Mouse (Mus musculus) limb, embryonic 12.5 days (tissue): ENCODE results near the gene Rpl18. TPM values are rescaled to one million over a fixed set of nuclear protein-coding genes. Genes with fewer than 3 reads are reported as not detected.

Experiments used
- ATAC-seq: fragments of 200-750 bp; cut with Nextera tagmentation; 2 replicates; pipeline ENCODE4 v1.8.0; 2017; ENCODE audit warnings: low read depth, moderate TSS enrichment; ENCODE audit not compliant: insufficient number of reproducible peaks, insufficient read depth, low FRiP score, low TSS enrichment
- H3K27ac ChIP-seq: fragments of 300-500 bp; sonication (generic); 2 replicates; pipeline ENCODE4 v1.5.1; 2016; ENCODE audit warnings: mild to moderate bottlenecking, moderate library complexity
- H3K27me3 ChIP-seq: fragments of 300-500 bp; sonication (generic); 2 replicates; pipeline ENCODE4 v1.6.1; 2016; ENCODE audit warnings: mild to moderate bottlenecking, moderate library complexity
- H3K36me3 ChIP-seq: fragments of 300-500 bp; sonication (generic); 2 replicates; pipeline ENCODE4 v1.6.1; 2016; ENCODE audit warnings: mild to moderate bottlenecking, moderate library complexity
- H3K4me1 ChIP-seq: fragments of 300-500 bp; sonication (generic); replicated peaks from 2 replicates; pipeline ENCODE4 v1.6.1; 2016
- H3K4me2 ChIP-seq: fragments of 300-500 bp; sonication (generic); 2 replicates; pipeline ENCODE4 v1.6.1; 2016; ENCODE audit warnings: mild to moderate bottlenecking, moderate library complexity
- H3K4me3 ChIP-seq: fragments of 300-500 bp; sonication (generic); replicated peaks from 2 replicates; pipeline ENCODE4 v1.5.1; 2016; ENCODE audit warnings: mild to moderate bottlenecking
- H3K9ac ChIP-seq: fragments of 300-500 bp; sonication (generic); replicated peaks from 2 replicates; pipeline ENCODE4 v1.6.1; 2016; ENCODE audit warnings: mild to moderate bottlenecking, moderate library complexity
- H3K9me3 ChIP-seq: fragments of 300-500 bp; sonication (generic); 2 replicates; pipeline ENCODE4 v1.6.1; 2016; ENCODE audit warnings: mild to moderate bottlenecking, moderate library complexity
- WGBS: fragments of 180-500 bp; shearing (Covaris S2); methylation state at CpG from one replicate; pipeline ENCODE4 v1.1.7; 2016; 5-methylcytosine and 5-hydroxymethylcytosine counted together
- polyA plus RNA-seq: library from polyadenylated mRNA; unstranded; fragments of >200 nt; fragmentation: Nextera tagmentation; extraction: Ambion mirVana; gene quantifications from 2 replicates; pipeline ENCODE4 v1.2.1, GENCODE M21; 2016

Rpl18 gene
- 990 and 1,038 TPM in 2 replicates for polyA plus RNA-seq

DNA sequence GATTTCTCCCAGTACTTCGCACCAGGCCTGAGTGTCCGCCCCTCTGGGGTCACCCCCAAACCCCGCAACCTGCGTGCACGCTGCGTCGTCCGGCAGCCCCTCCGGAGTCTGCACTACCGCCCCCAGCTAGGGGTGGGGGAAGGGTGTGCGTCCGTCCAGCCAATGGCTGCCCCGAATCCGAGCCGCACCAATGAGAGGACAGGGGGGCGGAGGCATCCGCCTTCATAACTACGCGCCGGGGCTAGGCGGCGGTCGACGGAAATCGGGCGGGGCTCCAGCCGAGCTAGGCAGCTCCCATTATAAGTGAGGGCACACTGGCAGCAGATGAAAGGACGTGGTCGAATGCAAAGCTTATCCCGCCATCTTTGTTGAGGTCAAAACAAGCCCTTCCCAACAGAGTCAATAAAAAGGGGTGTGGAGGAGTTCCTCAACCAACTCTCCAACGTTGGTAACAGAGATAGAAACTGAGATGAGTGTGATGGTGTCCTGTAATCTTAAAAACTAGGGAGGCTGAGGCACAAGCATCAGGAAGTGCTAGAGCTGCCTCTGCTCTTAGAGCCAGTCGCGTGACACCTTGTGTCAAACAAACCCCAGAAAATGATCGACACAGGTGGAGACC, at the start of gene Rpl18:
Rpl18 (plus strand) TSS at position 368 of the 619 bp plus-strand sequence.
- Histone ChIP-seq H3K36me3 (peaks cover 48% of the 10 kb centered on the region), H3K4me1 (peaks cover 45% of the 10 kb centered on the region), H3K27ac (peak within 1 kb of the TSS; percentile 62)

GRCm38 (mm10) chr7:45666161-45666560, 49.1 kb upstream of the Rpl18 start, which contains the start of gene Fut2:
Fut2 (minus strand) TSS chr7:45666394.
- H3K4me3 ChIP-seq, result no peak within 1 kb of the TSS
- H3K9ac ChIP-seq, result no peak within 1 kb of the TSS
- peaks cover 13% of the 10 kb centered on the region; the same call in 1 of the 2 replicates for H3K4me1 ChIP-seq
- H3K4me2 ChIP-seq, result no peak within 1 kb of the TSS
- ATAC-seq, result no peak
- 0 out of 2 replicates have a peak, but pooled peaks cover 3% of the 10 kb centered on the region for H3K9me3 ChIP-seq
- no peaks in the 10 kb centered on the region for H3K27me3 ChIP-seq
- WGBS, result 79% methylated on average over 7 of the region's 7 CpGs
- no peaks in the 10 kb centered on the region for H3K36me3 ChIP-seq
- no peak within 1 kb of the TSS for H3K27ac ChIP-seq

More for the DNA sequence above, at the start of gene Rpl18:
- ATAC-seq, result peak; percentile 92
- H3K9ac ChIP-seq, result peak within 1 kb of the TSS; percentile 66
- peak within 1 kb of the TSS; percentile 95 for H3K4me3 ChIP-seq
- no peaks in the 10 kb centered on the region for H3K9me3 ChIP-seq
- peak within 1 kb of the TSS; percentile 94 for H3K4me2 ChIP-seq
- no peaks in the 10 kb centered on the region for H3K27me3 ChIP-seq
- 7% methylated on average over 34 of the region's 34 CpGs for WGBS

- 81% methylated on average over 14 of the region's 14 CpGs for WGBS
- Histone ChIP-seq H3K27ac (no peak overlapping the region), H3K4me3 (no peak overlapping the region), H3K4me2 (no peak overlapping the region), H3K9ac (no peak overlapping the region), H3K36me3 (no peaks in the 10 kb centered on the region), H3K27me3 (no peaks in the 10 kb centered on the region), H3K4me1 (peaks cover 13% of the 10 kb centered on the region; the same call in 1 of the 2 replicates), H3K9me3 (0 out of 2 replicates have a peak, but pooled peaks cover 3% of the 10 kb centered on the region)
- ATAC-seq, result no peak
Observed at GRCm38 (mm10) chr7:45667761-45668160, 47.5 kb upstream of the Rpl18 start.

DNA sequence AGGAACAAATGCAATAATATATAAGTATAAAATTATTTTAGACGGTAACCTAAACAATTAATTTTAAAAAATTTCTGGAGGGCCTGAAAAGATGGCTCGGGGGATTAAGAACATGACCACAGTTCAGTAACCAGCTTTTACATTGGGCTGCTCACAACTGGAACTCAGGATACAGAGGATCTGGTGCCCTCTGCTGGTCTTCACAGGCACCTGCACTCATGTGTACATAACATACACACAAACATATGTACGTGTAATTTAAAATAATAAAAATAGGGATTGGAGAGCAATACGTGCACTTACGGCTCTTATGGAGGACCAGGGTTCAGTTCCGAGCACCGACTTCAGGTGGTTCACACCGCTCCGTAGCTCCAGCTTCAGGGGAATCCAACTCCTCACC, 46.3 kb upstream of the Rpl18 start:
- no peak for ATAC-seq
- no peak overlapping the region for H3K27ac ChIP-seq
- H3K27me3 ChIP-seq, result no peaks in the 10 kb centered on the region
- H3K9me3 ChIP-seq, result 0 out of 2 replicates have a peak, but pooled peaks cover 3% of the 10 kb centered on the region
- H3K4me2 ChIP-seq, result no peak overlapping the region
- WGBS, result 92% methylated on average over 9 of the region's 9 CpGs
- peaks cover 13% of the 10 kb centered on the region; the same call in 1 of the 2 replicates for H3K4me1 ChIP-seq
- H3K9ac ChIP-seq, result no peak overlapping the region
- no peaks in the 10 kb centered on the region for H3K36me3 ChIP-seq
- H3K4me3 ChIP-seq, result no peak overlapping the region

DNA sequence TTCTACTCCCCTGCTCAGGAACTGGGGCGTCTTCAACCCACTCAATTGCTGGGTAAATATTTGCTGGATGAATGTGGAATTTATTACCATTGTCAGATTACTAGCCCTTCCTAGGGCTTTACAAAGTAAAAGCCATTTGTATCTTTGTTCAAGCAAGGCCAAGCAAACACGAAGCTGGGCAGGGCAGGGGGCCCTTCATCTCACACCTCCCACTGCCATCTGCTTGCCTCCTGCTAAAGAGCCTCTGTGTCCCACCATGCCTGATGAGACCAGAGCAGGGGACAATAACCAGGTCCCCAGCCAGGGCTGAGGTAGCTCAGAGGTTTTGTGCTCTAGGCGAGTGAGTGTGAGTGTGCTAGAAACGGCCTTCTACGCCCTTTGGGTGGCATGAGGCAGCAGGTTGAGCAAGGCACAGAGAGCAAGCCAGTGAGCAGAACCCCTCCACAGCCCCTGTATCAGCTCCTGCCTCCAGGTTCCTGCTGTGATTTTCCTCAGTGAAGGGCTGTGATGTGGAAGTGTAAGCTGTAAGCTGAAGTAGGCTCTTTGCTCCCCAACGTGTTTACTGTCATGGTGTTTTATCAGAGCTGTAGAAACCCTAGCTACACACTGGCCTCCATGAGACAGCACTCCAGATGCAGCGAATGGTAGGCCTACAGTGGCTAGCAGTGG, 37.5 kb upstream of the Rpl18 start:
- H3K27me3 ChIP-seq, result no peaks in the 10 kb centered on the region
- H3K9me3 ChIP-seq, result no peaks in the 10 kb centered on the region
- WGBS, result 66% methylated on average over 7 of the region's 7 CpGs
- no peak for ATAC-seq
- H3K27ac ChIP-seq, result no peak overlapping the region
- no peak overlapping the region for H3K9ac ChIP-seq
- H3K4me1 ChIP-seq, result no peaks in the 10 kb centered on the region; the same call in 1 of the 2 replicates
- H3K4me3 ChIP-seq, result no peak overlapping the region
- no peaks in the 10 kb centered on the region for H3K36me3 ChIP-seq
- H3K4me2 ChIP-seq, result no peak overlapping the region

DNA sequence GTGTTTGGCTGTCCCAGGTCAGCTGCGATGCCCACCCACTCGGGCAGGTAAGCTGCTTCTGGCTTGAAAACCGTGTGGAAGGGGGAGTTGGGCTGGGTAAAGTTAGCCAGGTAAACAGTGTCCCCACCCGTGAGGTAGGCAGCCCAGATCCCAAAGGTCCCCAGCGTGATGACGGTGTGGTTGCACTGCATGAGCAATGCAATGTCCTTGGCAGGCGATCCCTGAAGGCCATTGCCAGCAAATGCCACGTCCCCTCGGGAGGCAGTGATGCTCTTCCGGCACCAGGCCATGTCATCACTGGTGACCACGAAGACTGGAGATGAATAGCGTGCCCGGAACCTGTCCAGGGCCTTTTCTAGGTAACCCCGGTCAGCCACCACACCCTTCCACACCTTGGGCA, 36.7 kb upstream of the Rpl18 start:
- no peaks in the 10 kb centered on the region; the same call in 1 of the 2 replicates for H3K4me1 ChIP-seq
- no peak overlapping the region for H3K4me3 ChIP-seq
- H3K27me3 ChIP-seq, result no peaks in the 10 kb centered on the region
- no peak overlapping the region for H3K27ac ChIP-seq
- no peaks in the 10 kb centered on the region for H3K9me3 ChIP-seq
- WGBS, result 92% methylated on average over 14 of the region's 14 CpGs
- no peak for ATAC-seq
- H3K36me3 ChIP-seq, result no peaks in the 10 kb centered on the region
- H3K4me2 ChIP-seq, result no peak overlapping the region
- H3K9ac ChIP-seq, result no peak overlapping the region

DNA sequence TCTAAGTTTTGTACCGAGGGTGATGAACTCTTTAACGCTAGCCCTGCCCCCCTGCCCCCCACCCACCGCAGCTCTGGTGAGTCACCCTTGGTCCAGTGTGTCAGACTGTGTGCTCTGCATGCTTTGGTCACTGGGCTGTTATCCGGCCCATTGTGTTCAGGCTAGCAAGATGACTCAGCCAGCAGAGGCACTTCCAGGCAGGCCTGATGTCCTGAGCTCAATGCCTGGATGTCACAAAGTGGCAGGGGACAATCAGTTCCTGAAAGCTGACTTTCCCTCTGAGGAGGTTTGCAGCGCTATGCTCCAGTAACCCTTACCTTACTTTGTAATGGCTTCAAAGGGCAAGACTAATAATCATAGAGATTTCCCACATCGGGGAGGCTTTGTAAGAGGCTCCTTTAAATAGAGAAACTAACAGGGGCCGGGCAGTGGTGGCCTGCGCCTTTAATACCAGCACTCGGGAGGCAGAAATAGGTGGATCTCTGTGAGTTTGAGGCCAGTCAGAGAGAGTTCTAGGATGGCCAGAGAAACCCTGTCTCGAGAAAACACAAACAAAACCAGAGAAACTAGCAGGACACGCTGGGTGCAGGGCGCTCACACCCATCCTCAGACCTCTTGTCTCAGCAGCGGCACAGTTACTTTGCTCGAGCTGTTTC, 35.2 kb upstream of the Rpl18 start:
- Histone ChIP-seq H3K4me1 (peaks cover 6% of the 10 kb centered on the region; the same call in 1 of the 2 replicates), H3K36me3 (no peaks in the 10 kb centered on the region), H3K4me2 (no peak overlapping the region), H3K27me3 (no peaks in the 10 kb centered on the region), H3K9ac (no peak overlapping the region), H3K9me3 (no peaks in the 10 kb centered on the region), H3K4me3 (no peak overlapping the region), H3K27ac (no peak overlapping the region)
- ATAC-seq, result no peak
- WGBS, result 83% methylated on average over 14 of the region's 14 CpGs

DNA sequence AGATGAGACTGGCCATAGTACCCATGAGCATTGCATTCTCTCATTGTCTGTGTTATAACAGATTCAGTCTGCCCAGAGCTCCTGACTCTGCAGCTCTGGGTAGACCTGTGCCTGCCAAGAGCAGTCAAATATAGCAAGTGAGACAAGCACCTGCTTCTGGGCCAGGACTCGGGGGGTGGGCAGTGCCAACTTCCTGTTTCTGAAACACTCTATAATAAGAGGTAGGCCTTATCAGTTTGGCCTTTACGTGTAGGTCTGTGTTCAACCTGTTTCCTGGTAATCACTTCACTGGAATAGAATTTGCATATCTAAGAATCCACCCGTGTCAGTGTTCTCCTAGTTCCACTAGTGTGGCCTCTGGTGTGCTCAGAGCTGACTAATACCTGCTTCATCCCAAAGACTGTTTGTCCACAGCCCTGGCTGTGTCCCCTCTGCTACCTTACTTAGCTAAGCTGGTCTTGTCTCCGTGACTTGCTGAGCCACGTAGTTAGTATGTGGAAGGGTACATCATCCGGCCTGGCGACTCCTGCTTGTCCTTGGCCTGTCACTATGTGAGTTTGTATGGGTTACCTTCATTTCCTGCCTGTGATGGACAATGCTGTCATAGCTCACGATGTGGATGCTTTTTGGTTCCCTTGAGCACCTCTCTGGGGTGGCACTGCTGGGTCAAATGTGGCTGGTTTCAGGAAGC, 34.1 kb upstream of the Rpl18 start:
- no peak overlapping the region for H3K9ac ChIP-seq
- H3K27me3 ChIP-seq, result 0 out of 2 replicates have a peak, but pooled peaks cover 2% of the 10 kb centered on the region
- no peaks in the 10 kb centered on the region for H3K36me3 ChIP-seq
- H3K9me3 ChIP-seq, result no peaks in the 10 kb centered on the region
- no peak overlapping the region for H3K4me3 ChIP-seq
- no peak for ATAC-seq
- H3K4me1 ChIP-seq, result peaks cover 17% of the 10 kb centered on the region
- no peak overlapping the region for H3K4me2 ChIP-seq
- WGBS, result 85% methylated on average over 8 of the region's 8 CpGs
- no peak overlapping the region for H3K27ac ChIP-seq

GRCm38 (mm10) chr7:45682144-45683126, 32.8 kb upstream of the Rpl18 start:
- H3K27me3 ChIP-seq, result 0 out of 2 replicates have a peak, but pooled peaks cover 6% of the 10 kb centered on the region
- WGBS, result 29% methylated on average over 14 of the region's 14 CpGs
- peak overlapping the region; percentile 67 for H3K27ac ChIP-seq
- H3K4me2 ChIP-seq, result peak overlapping the region; percentile 40
- H3K9me3 ChIP-seq, result no peaks in the 10 kb centered on the region
- 0 out of 2 replicates have a peak overlapping the region, but pooled peaks have one; percentile 9 for H3K4me3 ChIP-seq
- ATAC-seq, result peak; percentile 61
- H3K4me1 ChIP-seq, result peaks cover 21% of the 10 kb centered on the region
- 0 out of 2 replicates have a peak overlapping the region, but pooled peaks have one; percentile 31 for H3K9ac ChIP-seq
- H3K36me3 ChIP-seq, result no peaks in the 10 kb centered on the region
